Mouse (Mus musculus) heart, embryonic 14.5 days (tissue): ENCODE data around the gene Sdhaf4. TPM values are rescaled to one million over a fixed set of nuclear protein-coding genes. Genes with fewer than 3 reads are reported as not detected.

Source experiments
- ATAC-seq: fragments of 200-750 bp; cut with Nextera tagmentation; 2 replicates; pipeline ENCODE4 v1.8.0; 2017; ENCODE audit warnings: low read depth, moderate TSS enrichment; ENCODE audit not compliant: insufficient number of reproducible peaks, insufficient read depth, low FRiP score
- H3K27ac ChIP-seq, 2 experiments: fragments of 200-500 bp in 1 of 2; fragments of 300-500 bp in 1 of 2; sonication (generic) in 1 of 2; replicated peaks in 1 of 2; 2 replicates each; pipeline ENCODE4 v1.5.1; 2012 to 2014; ENCODE audit warnings: low read depth in 2 of 2, low read length in 2 of 2, control low read depth in 1 of 2, mild to moderate bottlenecking in 1 of 2, mixed read lengths in 1 of 2; ENCODE audit not compliant: control insufficient read depth in 1 of 2, insufficient read depth in 1 of 2
- H3K27me3 ChIP-seq: fragments of 300-500 bp; sonication (generic); 2 replicates; pipeline ENCODE4 v1.6.1; 2014; ENCODE audit warnings: mild to moderate bottlenecking, low read length, control low read depth; ENCODE audit not compliant: control insufficient read depth, insufficient read depth
- H3K36me3 ChIP-seq: fragments of 300-500 bp; sonication (generic); 2 replicates; pipeline ENCODE4 v1.6.1; 2014; ENCODE audit warnings: mild to moderate bottlenecking, control low read depth, low read length, mixed read lengths; ENCODE audit not compliant: control insufficient read depth, insufficient read depth
- H3K4me1 ChIP-seq, 2 experiments: fragments of 200-500 bp in 1 of 2; fragments of 300-500 bp in 1 of 2; sonication (generic) in 1 of 2; 2 replicates each; pipeline ENCODE4 v1.6.1; 2012 to 2014; ENCODE audit warnings: low read length in 2 of 2, control low read depth in 1 of 2, mixed read lengths in 1 of 2; ENCODE audit not compliant: control insufficient read depth in 2 of 2, insufficient read depth in 2 of 2
- H3K4me2 ChIP-seq: fragments of 300-500 bp; sonication (generic); 2 replicates; pipeline ENCODE4 v1.6.1; 2014; ENCODE audit warnings: mild to moderate bottlenecking, low read length
- H3K4me3 ChIP-seq, 2 experiments: fragments of 200-500 bp in 1 of 2; fragments of 300-500 bp in 1 of 2; sonication (generic) in 1 of 2; 2 replicates each; pipeline ENCODE4 v1.5.1; 2012 to 2014; ENCODE audit warnings: low read length in 2 of 2, mild to moderate bottlenecking in 2 of 2, control low read depth in 1 of 2, low read depth in 1 of 2, moderate library complexity in 1 of 2; ENCODE audit not compliant: control insufficient read depth in 1 of 2, insufficient read depth in 1 of 2
- H3K9ac ChIP-seq: fragments of 300-500 bp; sonication (generic); 2 replicates; pipeline ENCODE4 v1.6.1; 2014; ENCODE audit warnings: mild to moderate bottlenecking, low read length
- H3K9me3 ChIP-seq: fragments of 300-500 bp; sonication (generic); 2 replicates; pipeline ENCODE4 v1.6.1; 2016; ENCODE audit warnings: low read length, control low read depth; ENCODE audit not compliant: control insufficient read depth
- WGBS: fragments of 180-500 bp; shearing (Covaris S2); extraction: QIAGEN DNeasy Blood & Tissue Kit; methylation state at CpG from one replicate; pipeline ENCODE4 v1.1.7; 2014; 5-methylcytosine and 5-hydroxymethylcytosine counted together
- polyA plus RNA-seq: library from polyadenylated mRNA; unstranded; fragments of >200 nt; fragmentation: Nextera tagmentation; extraction: Ambion mirVana; gene quantifications from 2 replicates; pipeline ENCODE4 v1.2.1, GENCODE M21; 2014

Sdhaf4 gene
- 83.7 and 99.1 TPM in 2 replicates for polyA plus RNA-seq

- Histone ChIP-seq H3K4me1 (peaks cover 0 to 5% of the 10 kb centered on the region in 2 experiments; a peak in 1 of 4 replicates), H3K27ac (peak within 1 kb of the TSS; percentile 94), H3K9me3 (no peaks in the 10 kb centered on the region), H3K9ac (peak within 1 kb of the TSS; percentile 89), H3K36me3 (peaks cover 34% of the 10 kb centered on the region), H3K4me2 (peak within 1 kb of the TSS; percentile 70), H3K4me3 (peak within 1 kb of the TSS; percentile 65 to 77), H3K27me3 (no peaks in the 10 kb centered on the region)
- peak; percentile 97 for ATAC-seq
- under 1% methylated on average over 47 of the region's 47 CpGs for WGBS
These were observed at the start of gene Sdhaf4 for GRCm38 (mm10) chr1:24005070-24005804. TSS of gene Sdhaf4 (minus strand) at chr1:24005656.

DNA sequence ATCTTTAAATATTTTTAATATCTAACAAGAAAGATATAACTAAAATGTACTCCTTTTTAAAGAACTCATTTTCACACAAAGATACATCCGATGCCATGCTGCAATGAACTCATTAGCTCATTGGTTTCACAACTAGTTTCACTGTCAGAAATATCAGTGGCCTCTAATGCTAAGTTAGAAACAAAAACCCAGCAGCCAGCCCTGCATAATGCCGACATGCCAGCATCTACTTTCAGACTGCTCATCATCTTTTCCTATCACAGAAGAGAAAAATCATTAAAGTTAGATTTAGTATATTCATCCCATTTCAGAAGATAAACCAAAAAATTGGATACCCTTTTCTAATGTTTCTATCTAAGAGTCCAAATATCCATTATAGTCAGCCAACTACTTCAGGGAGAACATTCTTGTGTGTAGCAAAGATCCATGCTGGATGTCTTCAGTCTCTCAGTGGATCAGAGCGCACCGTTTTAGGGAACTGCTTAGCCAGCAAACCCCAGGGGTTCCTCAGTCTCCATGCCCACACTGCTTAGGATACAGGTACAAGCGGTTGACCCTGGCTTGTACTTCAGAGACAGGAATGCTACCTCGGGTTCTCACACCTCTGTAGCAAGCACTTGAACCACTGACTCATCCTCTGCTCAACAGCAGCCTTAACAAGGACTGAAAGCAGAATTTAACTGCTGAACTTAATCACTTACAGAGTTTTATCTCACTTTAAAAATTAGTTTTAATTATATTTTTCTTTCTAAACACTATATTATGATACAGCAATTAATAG, 41.5 kb upstream of the Sdhaf4 start:
- WGBS = 69% methylated on average over 6 of the region's 6 CpGs

GRCm38 (mm10) chr1:24045627-24046026, 40.2 kb upstream of the Sdhaf4 start:
- no peak for ATAC-seq
- no peak overlapping the region for H3K4me3 ChIP-seq
- no peak overlapping the region for H3K27ac ChIP-seq
- H3K36me3 ChIP-seq = peaks cover 11% of the 10 kb centered on the region
- H3K9me3 ChIP-seq = no peaks in the 10 kb centered on the region
- WGBS = 57% methylated on average over 5 of the region's 5 CpGs
- no peak overlapping the region for H3K9ac ChIP-seq
- no peak overlapping the region for H3K4me2 ChIP-seq
- H3K27me3 ChIP-seq = no peaks in the 10 kb centered on the region
- peaks cover 0 to 8% of the 10 kb centered on the region in 2 experiments; a peak in 2 of 4 replicates for H3K4me1 ChIP-seq

More for the DNA sequence above, 41.5 kb upstream of the Sdhaf4 start:
- Histone ChIP-seq H3K9ac (no peak overlapping the region), H3K36me3 (peaks cover 17% of the 10 kb centered on the region), H3K4me3 (no peak overlapping the region), H3K9me3 (no peaks in the 10 kb centered on the region), H3K4me1 (peaks cover 0 to 8% of the 10 kb centered on the region in 2 experiments; a peak in 2 of 4 replicates), H3K27ac (no peak overlapping the region), H3K4me2 (no peak overlapping the region), H3K27me3 (no peaks in the 10 kb centered on the region)
- no peak for ATAC-seq

GRCm38 (mm10) chr1:24043007-24043406, 37.6 kb upstream of the Sdhaf4 start:
- Histone ChIP-seq H3K4me2 (no peak overlapping the region), H3K4me1 (peaks cover 0 to 8% of the 10 kb centered on the region in 2 experiments; a peak in 2 of 4 replicates), H3K36me3 (peaks cover 16% of the 10 kb centered on the region), H3K27me3 (no peaks in the 10 kb centered on the region), H3K9ac (no peak overlapping the region), H3K9me3 (no peaks in the 10 kb centered on the region), H3K4me3 (no peak overlapping the region), H3K27ac (no peak overlapping the region)
- WGBS = 85% methylated on average over 5 of the region's 5 CpGs
- no peak for ATAC-seq

DNA sequence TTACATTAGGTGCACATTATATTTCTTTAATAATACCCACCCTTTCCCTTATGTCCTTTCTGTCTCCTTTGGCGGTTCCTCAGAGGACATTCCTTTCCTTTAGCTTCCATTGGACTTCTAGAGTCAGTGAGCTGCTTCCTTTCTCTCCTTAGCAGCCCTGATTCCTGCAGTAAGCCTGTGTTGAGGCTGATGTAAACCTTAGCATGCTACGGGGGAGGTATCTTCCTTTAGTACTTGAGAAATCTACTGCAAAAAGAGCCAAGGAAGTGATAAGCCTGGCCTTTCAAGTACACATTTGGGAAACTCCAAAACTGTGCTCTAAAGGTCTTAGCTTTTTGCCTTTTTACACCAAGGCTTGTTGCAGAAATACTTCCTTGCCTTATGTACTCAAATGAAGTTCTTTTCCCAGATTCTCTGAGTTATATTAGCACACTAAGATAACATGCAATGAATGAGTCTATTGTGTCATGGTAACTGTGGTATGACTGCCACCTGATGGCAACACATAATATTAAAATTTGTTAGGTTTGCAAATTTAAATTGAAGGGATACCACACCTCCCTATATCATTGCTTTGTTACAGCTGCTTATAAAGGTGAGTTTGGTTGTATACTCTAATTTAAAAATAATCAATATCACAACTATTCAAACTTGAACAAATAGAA, 28.4 kb upstream of the Sdhaf4 start:
- Histone ChIP-seq H3K4me3 (no peak overlapping the region), H3K36me3 (peaks cover 42% of the 10 kb centered on the region), H3K27ac (no peak overlapping the region), H3K9ac (no peak overlapping the region), H3K9me3 (no peaks in the 10 kb centered on the region), H3K4me2 (no peak overlapping the region), H3K4me1 (no peaks in the 10 kb centered on the region), H3K27me3 (no peaks in the 10 kb centered on the region)
- WGBS = 50% methylated on average over 2 of the region's 2 CpGs
- ATAC-seq = no peak

GRCm38 (mm10) chr1:24010821-24011220, 5.4 kb upstream of the Sdhaf4 start:
- Histone ChIP-seq H3K27me3 (no peaks in the 10 kb centered on the region), H3K4me3 (no peak overlapping the region), H3K4me2 (no peak overlapping the region), H3K36me3 (peaks cover 36% of the 10 kb centered on the region), H3K4me1 (no peaks in the 10 kb centered on the region), H3K9ac (no peak overlapping the region), H3K9me3 (no peaks in the 10 kb centered on the region), H3K27ac (no peak overlapping the region; a peak in 1 of 4 replicates)
- ATAC-seq = no peak
- 81% methylated on average over 6 of the region's 6 CpGs for WGBS

DNA sequence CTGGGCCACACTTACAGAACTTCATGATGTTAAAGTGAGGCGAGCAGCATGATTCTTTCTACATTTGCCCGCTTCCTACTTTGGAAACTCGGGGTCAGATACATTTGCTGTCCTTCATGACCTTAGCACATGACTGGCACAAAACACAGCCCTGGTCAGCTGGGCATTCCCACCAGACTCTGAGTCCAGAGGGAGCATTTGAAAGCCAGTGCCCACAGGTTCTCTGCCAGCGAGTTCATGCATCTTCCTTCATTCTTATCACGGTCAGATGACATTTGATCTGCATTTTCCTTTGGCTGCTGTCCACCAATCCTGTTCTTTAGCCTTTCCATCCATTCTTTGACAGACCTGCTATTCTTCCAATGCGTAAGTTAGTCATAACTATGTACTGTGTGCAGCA, 4.6 kb upstream of the Sdhaf4 start:
- Histone ChIP-seq H3K4me1 (no peaks in the 10 kb centered on the region), H3K9me3 (no peaks in the 10 kb centered on the region), H3K9ac (no peak overlapping the region), H3K27ac (no peak overlapping the region), H3K4me3 (no peak overlapping the region), H3K36me3 (peaks cover 32% of the 10 kb centered on the region), H3K27me3 (no peaks in the 10 kb centered on the region), H3K4me2 (no peak overlapping the region)
- ATAC-seq = no peak
- 83% methylated on average over 6 of the region's 6 CpGs for WGBS
